Mouse (Mus musculus) forebrain, embryonic 16.5 days (tissue): ENCODE data around the gene BC029722. TPM values are rescaled to one million over a fixed set of nuclear protein-coding genes. Genes with fewer than 3 reads are reported as not detected.

ENCODE experiments used
- ATAC-seq: fragments of 200-750 bp; cut with Nextera tagmentation; 2 replicates; pipeline ENCODE4 v1.8.0; 2017; ENCODE audit warnings: mild to moderate bottlenecking, moderate library complexity
- H3K27ac ChIP-seq: fragments of 300-500 bp; sonication (generic); 2 replicates; pipeline ENCODE4 v1.5.1; 2014; ENCODE audit warnings: low read length, control low read depth
- H3K27me3 ChIP-seq: fragments of 300-500 bp; sonication (generic); replicated peaks from 2 replicates; pipeline ENCODE4 v1.6.1; 2014; ENCODE audit warnings: low read length; ENCODE audit not compliant: control insufficient read depth, insufficient read depth
- H3K36me3 ChIP-seq: fragments of 300-500 bp; sonication (generic); 2 replicates; pipeline ENCODE4 v1.6.1; 2014; ENCODE audit not compliant: control insufficient read depth, insufficient read depth
- H3K4me1 ChIP-seq: fragments of 300-500 bp; sonication (generic); replicated peaks from 2 replicates; pipeline ENCODE4 v1.6.1; 2014; ENCODE audit warnings: low read length; ENCODE audit not compliant: control insufficient read depth, insufficient read depth
- H3K4me2 ChIP-seq: fragments of 300-500 bp; sonication (generic); 2 replicates; pipeline ENCODE4 v1.6.1; 2014; ENCODE audit warnings: mild to moderate bottlenecking, low read length, control low read depth
- H3K4me3 ChIP-seq: fragments of 300-500 bp; sonication (generic); replicated peaks from 2 replicates; pipeline ENCODE4 v1.5.1; 2014; ENCODE audit warnings: mild to moderate bottlenecking, low read length, control low read depth
- H3K9ac ChIP-seq: fragments of 300-500 bp; sonication (generic); replicated peaks from 2 replicates; pipeline ENCODE4 v1.6.1; 2014; ENCODE audit warnings: low read depth, low read length, control low read depth
- H3K9me3 ChIP-seq: fragments of 300-500 bp; sonication (generic); 2 replicates; pipeline ENCODE4 v1.6.1; 2016; ENCODE audit warnings: low read length; ENCODE audit not compliant: control insufficient read depth
- WGBS: fragments of 180-500 bp; shearing (Covaris S2); extraction: QIAGEN DNeasy Blood & Tissue Kit; methylation state at CpG from one replicate; pipeline ENCODE4 v1.1.7; 2014; 5-methylcytosine and 5-hydroxymethylcytosine counted together
- polyA plus RNA-seq: library from polyadenylated mRNA; unstranded; fragments of >200 nt; fragmentation: Nextera tagmentation; extraction: Ambion mirVana; gene quantifications from 2 replicates; pipeline ENCODE4 v1.2.1, GENCODE M21; 2015

The BC029722 gene
- polyA plus RNA-seq, 1 experiment from 2014 or later: 35.2 TPM

- Histone ChIP-seq H3K4me3 (no peak overlapping the region), H3K9ac (no peak overlapping the region), H3K4me1 (peaks cover 35% of the 10 kb centered on the region), H3K4me2 (no peak overlapping the region), H3K27ac (no peak overlapping the region), H3K9me3 (no peaks in the 10 kb centered on the region), H3K36me3 (no peaks in the 10 kb centered on the region), H3K27me3 (peaks cover 12% of the 10 kb centered on the region)
- 81% methylated on average over 4 of the region's 4 CpGs for WGBS
- no peak for ATAC-seq
These were observed 41.6 kb downstream of the BC029722 start for GRCm38 (mm10) chr2:155777688-155777985.

DNA sequence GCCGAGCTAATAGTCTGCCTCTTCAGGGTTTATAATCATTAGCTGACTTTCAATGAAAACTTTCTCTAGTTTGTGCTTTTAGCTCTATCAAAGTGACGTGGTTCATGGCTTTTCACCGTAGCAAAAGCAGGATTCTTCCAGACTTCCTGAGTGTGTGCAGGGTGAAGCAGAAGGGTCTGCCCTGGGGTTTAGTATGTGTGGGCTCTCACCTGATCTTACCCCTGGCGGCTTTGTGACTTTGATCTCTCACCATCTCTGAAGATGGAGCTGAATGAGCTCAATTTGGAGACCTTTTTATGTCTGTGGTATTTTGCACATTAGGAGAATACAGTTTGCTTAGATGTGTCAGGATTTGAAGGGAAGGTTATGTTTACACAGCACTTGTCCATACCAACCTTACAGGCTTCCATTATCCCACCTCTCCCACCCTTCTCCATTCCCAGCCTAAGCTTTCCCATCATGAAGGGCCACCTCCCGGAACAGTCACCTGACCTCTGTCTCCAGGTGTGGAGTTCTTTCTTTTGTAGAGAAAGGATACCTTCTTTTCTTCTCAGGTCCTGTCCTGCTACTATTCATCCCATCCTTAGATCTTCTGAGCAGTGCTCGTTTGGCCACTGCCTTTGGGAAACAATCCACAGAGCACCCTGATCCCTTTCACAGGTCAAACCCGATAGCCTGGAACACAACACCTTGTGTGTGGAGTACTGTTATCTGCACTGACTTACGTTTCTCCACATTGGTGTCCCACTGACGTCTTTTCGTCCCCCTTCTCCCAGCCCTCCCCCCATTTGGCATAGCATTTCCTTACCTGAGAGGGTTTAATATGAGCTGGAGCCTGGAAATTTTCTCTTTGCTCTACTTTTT, 42.2 kb downstream of the BC029722 start:
- H3K9me3 ChIP-seq: no peaks in the 10 kb centered on the region
- H3K9ac ChIP-seq: no peak overlapping the region
- H3K27ac ChIP-seq: no peak overlapping the region
- H3K4me1 ChIP-seq: peaks cover 35% of the 10 kb centered on the region
- peaks cover 15% of the 10 kb centered on the region for H3K27me3 ChIP-seq
- no peak overlapping the region for H3K4me3 ChIP-seq
- no peaks in the 10 kb centered on the region for H3K36me3 ChIP-seq
- 69% methylated on average over 10 of the region's 10 CpGs for WGBS
- H3K4me2 ChIP-seq: no peak overlapping the region; the same call in 1 of the 2 replicates
- no peak for ATAC-seq

- peak overlapping the region; percentile 58 for H3K4me2 ChIP-seq
- peak overlapping the region; percentile 76 for H3K4me3 ChIP-seq
- H3K9me3 ChIP-seq: no peaks in the 10 kb centered on the region
- no peaks in the 10 kb centered on the region for H3K36me3 ChIP-seq
- WGBS: under 1% methylated on average over 38 of the region's 44 CpGs
- H3K27ac ChIP-seq: peak overlapping the region; percentile 59
- H3K27me3 ChIP-seq: peaks cover 15% of the 10 kb centered on the region
- peak overlapping the region; percentile 92 for H3K9ac ChIP-seq
- ATAC-seq: peak; percentile 84
- H3K4me1 ChIP-seq: peaks cover 35% of the 10 kb centered on the region
These were observed 43.5 kb downstream of the BC029722 start for GRCm38 (mm10) chr2:155775685-155776263.

DNA sequence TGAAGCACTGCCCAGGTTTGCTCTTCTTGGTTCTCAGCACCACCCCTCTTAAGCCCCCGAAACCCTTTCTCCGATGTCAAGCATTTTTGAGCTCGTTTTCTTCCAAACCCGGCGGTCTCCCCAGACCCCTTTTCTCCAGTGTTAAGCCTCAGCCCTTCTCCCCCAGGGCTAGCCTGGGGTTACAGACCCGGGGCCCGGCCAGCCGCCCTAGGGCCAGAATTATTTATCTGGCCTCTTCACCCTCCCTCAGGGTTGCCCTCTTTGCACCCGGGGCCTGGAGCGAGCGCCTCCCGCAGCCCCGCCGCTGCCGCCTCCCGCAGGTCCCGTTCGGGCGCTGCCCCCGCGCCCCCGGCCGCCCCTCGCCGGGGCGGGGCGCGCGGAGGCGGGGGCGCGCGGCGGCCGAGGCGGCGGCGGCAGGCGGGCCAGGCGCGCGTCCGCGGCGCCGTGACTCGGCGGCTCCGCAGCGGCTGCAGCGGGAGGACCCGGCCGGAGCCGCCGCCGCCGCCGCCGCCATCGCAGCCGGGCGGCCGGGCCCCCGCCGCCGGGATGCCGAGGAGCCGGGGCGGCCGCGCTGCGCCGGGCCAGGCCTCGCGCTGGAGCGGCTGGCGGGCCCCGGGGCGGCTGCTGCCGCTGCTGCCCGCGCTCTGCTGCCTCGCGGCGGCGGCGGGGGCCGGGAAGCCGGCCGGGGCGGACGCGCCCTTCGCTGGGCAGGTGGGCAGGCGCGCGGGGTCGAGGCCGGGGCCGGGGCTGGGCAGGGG, 44.1 kb downstream of the BC029722 start, which contains the start of gene Mmp24:
Gene Mmp24, plus strand, starts transcription at position 416 of the 758 bp plus-strand sequence.
- H3K36me3 ChIP-seq: no peaks in the 10 kb centered on the region
- H3K4me2 ChIP-seq: peak within 1 kb of the TSS; percentile 80
- H3K4me1 ChIP-seq: peaks cover 35% of the 10 kb centered on the region
- 3% methylated on average over 40 of the region's 100 CpGs for WGBS
- H3K27ac ChIP-seq: peak within 1 kb of the TSS; percentile 59
- H3K27me3 ChIP-seq: peaks cover 15% of the 10 kb centered on the region
- peak within 1 kb of the TSS; percentile 92 for H3K9ac ChIP-seq
- peak; percentile 49; the same call in 1 of the 2 replicates for ATAC-seq
- peak within 1 kb of the TSS; percentile 76 for H3K4me3 ChIP-seq
- no peaks in the 10 kb centered on the region for H3K9me3 ChIP-seq

GRCm38 (mm10) chr2:155774261-155774926, 44.8 kb downstream of the BC029722 start:
- 56% methylated on average over 11 of the region's 11 CpGs for WGBS
- Histone ChIP-seq H3K4me1 (peaks cover 33% of the 10 kb centered on the region), H3K27ac (no peak overlapping the region)

GRCm38 (mm10) chr2:155773664-155774063, 45.6 kb downstream of the BC029722 start:
- no peaks in the 10 kb centered on the region for H3K36me3 ChIP-seq
- H3K4me3 ChIP-seq: no peak overlapping the region
- no peaks in the 10 kb centered on the region for H3K9me3 ChIP-seq
- no peak overlapping the region for H3K4me2 ChIP-seq
- H3K27ac ChIP-seq: no peak overlapping the region
- 55% methylated on average over 4 of the region's 4 CpGs for WGBS
- H3K27me3 ChIP-seq: peaks cover 15% of the 10 kb centered on the region
- H3K9ac ChIP-seq: no peak overlapping the region
- no peak for ATAC-seq
- peaks cover 27% of the 10 kb centered on the region for H3K4me1 ChIP-seq

More at GRCm38 (mm10) chr2:155774261-155774926, 44.8 kb downstream of the BC029722 start:
- Histone ChIP-seq H3K9me3 (no peaks in the 10 kb centered on the region), H3K36me3 (no peaks in the 10 kb centered on the region), H3K9ac (peak overlapping the region; percentile 92), H3K27me3 (peaks cover 15% of the 10 kb centered on the region), H3K4me3 (peak overlapping the region; percentile 76), H3K4me2 (peak overlapping the region; percentile 80)
- no peak for ATAC-seq

Other genes starting within 250 kb of the BC029722 start
- gene Gss, start 226.6 kb downstream of the BC029722 start, polyA plus RNA-seq: 14.1 and 15.0 TPM in 2 replicates
- gene Myh7b, start 208.2 kb downstream of the BC029722 start, polyA plus RNA-seq: 0.62 and 0.63 TPM in 2 replicates
- gene Trpc4ap, start 127.0 kb downstream of the BC029722 start, polyA plus RNA-seq: 179 and 180 TPM in 2 replicates
- 46.8 and 52.3 TPM in 2 replicates for gene Edem2, start 90.0 kb downstream of the BC029722 start, polyA plus RNA-seq
- gene Gm17581, start 83.6 kb downstream of the BC029722 start, polyA plus RNA-seq: not detected in 2 replicates
- gene Procr, start 68.3 kb downstream of the BC029722 start, polyA plus RNA-seq: 1.8 and 2.9 TPM in 2 replicates
- gene Mmp24, start 44.1 kb downstream of the BC029722 start, polyA plus RNA-seq: 12.8 and 13.9 TPM in 2 replicates
- 148 TPM in 2 replicates for gene Eif6, start 7.5 kb upstream of the BC029722 start, polyA plus RNA-seq
- 0.42 and 0.70 TPM in 2 replicates for gene Fam83c, start 15.4 kb upstream of the BC029722 start, polyA plus RNA-seq
- 66.5 and 78.2 TPM in 2 replicates for gene Uqcc1, start 110.9 kb upstream of the BC029722 start, polyA plus RNA-seq
- not detected in 2 replicates for gene Gm15557, start 121.3 kb upstream of the BC029722 start, polyA plus RNA-seq
- gene Gdf5, start 125.9 kb upstream of the BC029722 start, polyA plus RNA-seq: 2.7 and 4.5 TPM in 2 replicates
- 17.0 and 18.9 TPM in 2 replicates for gene Cep250, start 137.0 kb upstream of the BC029722 start, polyA plus RNA-seq
- 1.7 and 2.4 TPM in 2 replicates for gene 6430550D23Rik, start 188.6 kb upstream of the BC029722 start, polyA plus RNA-seq
- 350 and 382 TPM in 2 replicates for gene Ergic3, start 188.6 kb upstream of the BC029722 start, polyA plus RNA-seq
- gene Fer1l4, start 233.5 kb upstream of the BC029722 start, polyA plus RNA-seq: not detected in 2 replicates
- 5.2 and 7.5 TPM in 2 replicates for gene Spag4, start 245.7 kb upstream of the BC029722 start, polyA plus RNA-seq